Comparison of ENCODE assay signal across 8 mouse cellular contexts in the genomic region with DNA sequence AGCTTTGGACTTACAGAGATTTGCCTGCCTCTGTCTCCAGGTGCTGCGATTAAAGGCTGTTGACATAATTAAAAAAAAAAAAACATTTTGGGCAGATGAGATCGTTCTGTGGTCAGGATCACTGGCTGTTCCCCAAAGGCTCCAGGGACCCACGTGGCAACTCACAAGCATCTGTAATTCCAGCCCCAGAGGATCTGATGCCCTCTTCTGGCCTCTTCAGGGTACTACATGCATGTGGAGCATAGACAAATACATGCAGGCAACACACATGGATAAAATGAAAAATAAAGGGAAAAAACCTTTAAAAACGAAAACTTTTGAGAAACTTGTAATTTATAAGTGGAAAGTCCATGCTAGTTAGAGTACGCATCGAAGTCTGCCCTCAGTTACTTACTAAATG. TPM values are rescaled to one million over a fixed set of nuclear protein-coding genes. Genes with fewer than 3 reads are reported as not detected.
DNase-seq lines count a peak whose midpoint lies in the region; ATAC-seq and TF ChIP-seq lines count a peak whose summit lies in the region.

No protein-coding gene starts in this region.

- TF ChIP-seq EP300 in heart, postnatal 0 days (IDR thresholded peaks at IDR 0.05; ENCODE audit: low read depth) = no peak

- no peaks in the 10 kb centered on the region for H3K36me3 ChIP-seq in heart, postnatal 0 days (replicated peaks; ENCODE audit: control insufficient read depth, insufficient read depth, low read length)

- no peak for TF ChIP-seq POLR2A in bone marrow macrophage, adult 2 months (IDR thresholded peaks at IDR 0.05; ENCODE audit: borderline replicate concordance, low read depth, low read length)
- TF ChIP-seq POLR2A in lung, adult 2 months (IDR thresholded peaks at IDR 0.05; ENCODE audit: borderline replicate concordance, extremely low read depth, low read depth, low read length) = no peak

- peaks cover 8% of the 10 kb centered on the region; the same call in 1 of the 2 replicates for H3K4me1 ChIP-seq in heart, postnatal 0 days (ENCODE audit: control insufficient read depth, insufficient read depth)
- no peaks in the 10 kb centered on the region for H3K4me1 ChIP-seq in bone marrow macrophage, adult 2 months (ENCODE audit: control insufficient read depth, insufficient read depth, low read length)
- H3K4me1 ChIP-seq in lung, adult 2 months (ENCODE audit: control insufficient read depth, insufficient read depth, low read length) = peaks cover 5% of the 10 kb centered on the region; the same call in 1 of the 2 replicates

- no peak for DNase-seq in heart, postnatal 0 days (ENCODE audit: low spot score)
- DNase-seq in heart, postnatal 36 days = no peak
- peak; percentile 48 to 52 for DNase-seq in B cell, adult 2 months
- no peak for DNase-seq in lung, adult 2 months
- DNase-seq in right cerebral cortex, adult 2 months (ENCODE audit: low spot score in 2 of 2) = no peak
- no peak for DNase-seq in gastrocnemius, postnatal 14 days
- no peak for DNase-seq in layer of hippocampus, adult 11-12 months (ENCODE audit: low spot score)

- H3K27me3 ChIP-seq in heart, postnatal 0 days (ENCODE audit: control insufficient read depth, insufficient read depth, low read length) = no peaks in the 10 kb centered on the region

- intact Hi-C loops in heart, postnatal 36 days (cut with DNase I) = no loop called here
- intact Hi-C loops in gastrocnemius, postnatal 14 days (cut with DNase I; ENCODE audit: low total_unique reads) = no loop called here

- 68% methylated on average over 6 of the region's 6 CpGs for WGBS in heart, postnatal 0 days
- 64% methylated on average over 6 of the region's 6 CpGs for WGBS in lung, adult 2 months

- H3K9me3 ChIP-seq in heart, postnatal 0 days (replicated peaks; ENCODE audit: control insufficient read depth, low read length) = no peaks in the 10 kb centered on the region

- H3K4me3 ChIP-seq in heart, postnatal 0 days (ENCODE audit: low read depth, low read length) = no peak overlapping the region
- no peak overlapping the region for H3K4me3 ChIP-seq in bone marrow macrophage, adult 2 months (ENCODE audit: insufficient read depth, low read length)
- no peak overlapping the region for H3K4me3 ChIP-seq in lung, adult 2 months (replicated peaks; ENCODE audit: extremely low read depth, low read depth, low read length)

- H3K4me2 ChIP-seq in heart, postnatal 0 days (ENCODE audit: low read depth, low read length) = no peak overlapping the region

- no peak overlapping the region for H3K27ac ChIP-seq in heart, postnatal 0 days (ENCODE audit: low read depth)
- no peak overlapping the region for H3K27ac ChIP-seq in bone marrow macrophage, adult 2 months (ENCODE audit: insufficient read depth, low read depth, low read length)

- peak; percentile 40 for TF ChIP-seq CTCF in heart, postnatal 0 days (IDR thresholded peaks at IDR 0.05; ENCODE audit: low read depth)
- 0 out of 2 replicates have a peak, but pooled peaks have one; percentile 22 for TF ChIP-seq CTCF in bone marrow macrophage, adult 2 months (IDR thresholded peaks at IDR 0.05; ENCODE audit: low read depth, low read length)
- TF ChIP-seq CTCF in lung, adult 2 months (IDR thresholded peaks at IDR 0.05; ENCODE audit: insufficient read depth, low read length) = peak; percentile 18; the same call in 1 of the 2 replicates

- no peak overlapping the region for H3K9ac ChIP-seq in heart, postnatal 0 days (replicated peaks; ENCODE audit: low read depth, low read length)

- ATAC-seq in heart, postnatal 0 days (ENCODE audit: insufficient read depth, low read depth) = no peak

RNA-seq across cellular contexts. Expression of a gene that starts 1.8 kb away (rescaled TPM):
- total RNA-seq in heart, postnatal 0 days (2014; rRNA removed; ENCODE audit: low replicate concordance) = 0.08 and 0.43 TPM in 2 replicates
- 0.23 and 0.60 TPM in 2 replicates for polyA plus RNA-seq in heart, postnatal 0 days (2015; fragmentation: Nextera tagmentation; extraction: Ambion mirVana)
- total RNA-seq in heart, postnatal 36 days (2021) = under 1 TPM in 1 of 2 experiments, not detected in 1; 0.08 TPM
- polyA plus RNA-seq in bone marrow macrophage, adult 2 months (2012; ENCODE audit: insufficient read depth, insufficient read length, missing spikeins) = not detected in 2 replicates
- 0.15 and 0.27 TPM in 2 replicates for polyA plus RNA-seq in lung, adult 2 months (2012; rRNA removed)
- total RNA-seq in gastrocnemius, postnatal 14 days (2021) = not detected

RNA-seq across cellular contexts. Expression of a gene that starts 25.1 kb away (rescaled TPM):
- 49.1 and 76.1 TPM in 2 replicates for total RNA-seq in heart, postnatal 0 days (2014; rRNA removed; ENCODE audit: low replicate concordance)
- 7.3 and 9.4 TPM in 2 replicates for polyA plus RNA-seq in heart, postnatal 0 days (2015; fragmentation: Nextera tagmentation; extraction: Ambion mirVana)
- 10 to 100 TPM; 15.0 to 17.4 TPM for total RNA-seq in heart, postnatal 36 days (2021)
- 10.9 and 13.5 TPM in 2 replicates for polyA plus RNA-seq in bone marrow macrophage, adult 2 months (2012; ENCODE audit: insufficient read depth, insufficient read length, missing spikeins)
- polyA plus RNA-seq in lung, adult 2 months (2012; rRNA removed) = 20.4 and 33.5 TPM in 2 replicates
- 10 to 100 TPM in 1 of 2 experiments, 1 to 10 TPM in 1; 9.0 to 11.2 TPM for total RNA-seq in gastrocnemius, postnatal 14 days (2021)

RNA-seq across cellular contexts. Expression of a gene that starts 52.2 kb away (rescaled TPM):
- total RNA-seq in heart, postnatal 0 days (2014; rRNA removed; ENCODE audit: low replicate concordance) = 669 and 1,098 TPM in 2 replicates
- 1,207 and 1,270 TPM in 2 replicates for polyA plus RNA-seq in heart, postnatal 0 days (2015; fragmentation: Nextera tagmentation; extraction: Ambion mirVana)
- 1,000 to 10,000 TPM; 2,118 to 2,205 TPM for total RNA-seq in heart, postnatal 36 days (2021)
- 67.2 and 75.0 TPM in 2 replicates for polyA plus RNA-seq in bone marrow macrophage, adult 2 months (2012; ENCODE audit: insufficient read depth, insufficient read length, missing spikeins)
- 49.3 and 112 TPM in 2 replicates for polyA plus RNA-seq in lung, adult 2 months (2012; rRNA removed)
- 100 to 1,000 TPM; 258 to 390 TPM for total RNA-seq in gastrocnemius, postnatal 14 days (2021)

RNA-seq across cellular contexts. Expression of a gene that starts 52.3 kb away (rescaled TPM):
- total RNA-seq in heart, postnatal 0 days (2014; rRNA removed; ENCODE audit: low replicate concordance) = 368 and 497 TPM in 2 replicates
- polyA plus RNA-seq in heart, postnatal 0 days (2015; fragmentation: Nextera tagmentation; extraction: Ambion mirVana) = 722 and 748 TPM in 2 replicates
- total RNA-seq in heart, postnatal 36 days (2021) = 1,000 to 10,000 TPM; 1,332 to 1,358 TPM
- 114 and 117 TPM in 2 replicates for polyA plus RNA-seq in bone marrow macrophage, adult 2 months (2012; ENCODE audit: insufficient read depth, insufficient read length, missing spikeins)
- 36.2 and 64.3 TPM in 2 replicates for polyA plus RNA-seq in lung, adult 2 months (2012; rRNA removed)
- 100 to 1,000 TPM; 271 to 383 TPM for total RNA-seq in gastrocnemius, postnatal 14 days (2021)

Comparison
In these comparisons a context has a peak if more than half of its experiments do, and no peak if none do; other contexts are left out.
1. DNase-seq: peak in B cell, adult 2 months (2 of 2); none in heart, postnatal 0 days (single experiment), heart, postnatal 36 days (0 of 2), lung, adult 2 months (single experiment), right cerebral cortex, adult 2 months (0 of 2), gastrocnemius, postnatal 14 days (single experiment) and layer of hippocampus, adult 11-12 months (single experiment).
2. Peak in every context shown above with its lines, with median percentiles within 50 percentile points of each other: CTCF ChIP-seq.